Mouse (Mus musculus) lung, embryonic 14.5 days (tissue): ENCODE measurements at regions not wholly inside any gene's neighbourhood (a gene's known extent, or its start where the extent isn't known, plus 50 kb on each side); places are given as distances from the start of the nearest gene placed in this dataset.
A peak's percentile ranks its signal among the peaks of the same experiment; 100 is the strongest.
"Not testable (repeated sequence)": the region's sequence is repeated elsewhere in the genome, so short reads cannot be mapped to it uniquely, and the experiment has no call there.

Experiments
- ATAC-seq: fragments of 200-750 bp; cut with Nextera tagmentation; 2 replicates; pipeline ENCODE4 v1.8.0; 2017; ENCODE audit warnings: mild to moderate bottlenecking, moderate TSS enrichment, moderate library complexity; ENCODE audit not compliant: insufficient read depth
- DNase-seq: peaks from one replicate; pipeline ENCODE4 v3.0.0-alpha.2; 2015
- H3K27ac ChIP-seq: fragments of 300-500 bp; sonication (generic); 2 replicates; pipeline ENCODE4 v1.5.1; 2014; ENCODE audit warnings: low read depth, mild to moderate bottlenecking, moderate library complexity
- H3K27me3 ChIP-seq: fragments of 300-500 bp; sonication (generic); 2 replicates; pipeline ENCODE4 v1.6.1; 2014; ENCODE audit warnings: low read length, control low read depth; ENCODE audit not compliant: insufficient read depth
- H3K36me3 ChIP-seq: fragments of 300-500 bp; sonication (generic); 2 replicates; pipeline ENCODE4 v1.6.1; 2014; ENCODE audit warnings: control low read depth; ENCODE audit not compliant: insufficient read depth
- H3K4me1 ChIP-seq: fragments of 300-500 bp; sonication (generic); 2 replicates; pipeline ENCODE4 v1.6.1; 2014; ENCODE audit warnings: antibody characterized with exemption, control low read depth; ENCODE audit not compliant: insufficient read depth
- H3K4me2 ChIP-seq: fragments of 300-500 bp; sonication (generic); 2 replicates; pipeline ENCODE4 v1.6.1; 2014; ENCODE audit warnings: mild to moderate bottlenecking
- H3K4me3 ChIP-seq: fragments of 300-500 bp; sonication (generic); 2 replicates; pipeline ENCODE4 v1.5.1; 2014; ENCODE audit warnings: low read depth, low read length
- H3K9ac ChIP-seq: fragments of 300-500 bp; sonication (generic); 2 replicates; pipeline ENCODE4 v1.6.1; 2014
- H3K9me3 ChIP-seq: fragments of 300-500 bp; sonication (generic); 2 replicates; pipeline ENCODE4 v1.6.1; 2016; ENCODE audit warnings: low read depth, low read length, control low read depth
- CTCF ChIP-seq: IDR thresholded peaks from 2 replicates; pipeline ENCODE4 v1.5.1; 2016; ENCODE audit warnings: antibody characterized with exemption, low read depth
- WGBS: fragments of 180-500 bp; shearing (Covaris S2); extraction: QIAGEN DNeasy Blood & Tissue Kit; methylation state at CpG from one replicate; pipeline ENCODE4 v1.1.7; 2014; 5-methylcytosine and 5-hydroxymethylcytosine counted together

GRCm38 (mm10) chr13:12940911-12941310 is 64.3 kb downstream of the Prl2c2 start:
- H3K9ac ChIP-seq, DNase-seq, H3K4me3 ChIP-seq, H3K9me3 ChIP-seq, H3K36me3 ChIP-seq, ATAC-seq, H3K4me1 ChIP-seq, H3K27me3 ChIP-seq, H3K27ac ChIP-seq, H3K4me2 ChIP-seq: not testable (repeated sequence)

GRCm38 (mm10) chr13:12935103-12935502 is 70.1 kb downstream of the Prl2c2 start:
- peak; percentile 42 for TF ChIP-seq CTCF
- peak; percentile 35 for DNase-seq
- H3K9ac ChIP-seq, H3K4me3 ChIP-seq, H3K4me1 ChIP-seq, H3K27ac ChIP-seq, ATAC-seq, H3K36me3 ChIP-seq, H3K4me2 ChIP-seq, H3K27me3 ChIP-seq: not testable (repeated sequence)
- WGBS = 3% methylated on average over 1 of the region's 1 CpGs
- peaks cover 31% of the 10 kb centered on the region for H3K9me3 ChIP-seq

- H3K27ac ChIP-seq, H3K4me1 ChIP-seq, DNase-seq, H3K4me3 ChIP-seq, H3K27me3 ChIP-seq, H3K36me3 ChIP-seq, H3K9ac ChIP-seq, H3K4me2 ChIP-seq: not testable (repeated sequence)
- 0 out of 2 replicates have a peak, but pooled peaks have one; percentile 36 for TF ChIP-seq CTCF
- peaks cover 52% of the 10 kb centered on the region for H3K9me3 ChIP-seq
- WGBS = 83% methylated on average over 15 of the region's 15 CpGs
- ATAC-seq = peak; percentile 21; the same call in 1 of the 2 replicates
These were observed 73.1 kb downstream of the Prl2c2 start for GRCm38 (mm10) chr13:12931907-12932617.

GRCm38 (mm10) chr13:12930566-12930965 is 74.6 kb downstream of the Prl2c2 start:
- no peak overlapping the region for H3K9ac ChIP-seq
- ATAC-seq (no peak), DNase-seq (no peak)
- H3K36me3 ChIP-seq = no peaks in the 10 kb centered on the region
- H3K27ac ChIP-seq = no peak overlapping the region
- no peak overlapping the region for H3K4me2 ChIP-seq
- H3K4me3 ChIP-seq = no peak overlapping the region
- H3K4me1 ChIP-seq = no peaks in the 10 kb centered on the region
- peaks cover 67% of the 10 kb centered on the region for H3K9me3 ChIP-seq
- no peak for TF ChIP-seq CTCF
- no peaks in the 10 kb centered on the region for H3K27me3 ChIP-seq
- WGBS = 76% methylated on average over 5 of the region's 5 CpGs

DNA sequence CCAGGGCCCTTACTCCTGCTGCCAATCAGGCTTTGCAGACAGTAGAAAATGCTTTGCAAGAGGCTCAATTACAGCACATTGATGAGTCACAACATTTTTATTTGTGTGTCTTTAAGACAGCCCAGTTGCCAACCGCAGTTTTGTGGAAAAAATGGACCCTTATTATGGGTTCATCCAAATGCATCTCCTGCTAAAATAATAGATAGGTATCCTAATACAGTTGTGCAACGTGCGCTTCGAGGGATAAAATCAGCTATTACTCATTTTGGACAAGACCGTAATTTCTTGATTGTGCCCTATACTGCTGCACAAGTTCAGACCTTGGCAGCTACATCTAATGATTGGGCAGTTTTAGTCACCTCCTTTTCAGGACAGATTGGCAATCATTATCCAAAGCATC is 75.4 kb downstream of the Prl2c2 start:
- Histone ChIP-seq H3K36me3 (no peaks in the 10 kb centered on the region), H3K9me3 (peaks cover 69% of the 10 kb centered on the region), H3K9ac (no peak overlapping the region), H3K4me3 (no peak overlapping the region), H3K4me2 (no peak overlapping the region), H3K27ac (no peak overlapping the region), H3K4me1 (no peaks in the 10 kb centered on the region), H3K27me3 (no peaks in the 10 kb centered on the region)
- no peak for TF ChIP-seq CTCF
- DNase-seq = no peak
- ATAC-seq = no peak
- 87% methylated on average over 5 of the region's 5 CpGs for WGBS

DNA sequence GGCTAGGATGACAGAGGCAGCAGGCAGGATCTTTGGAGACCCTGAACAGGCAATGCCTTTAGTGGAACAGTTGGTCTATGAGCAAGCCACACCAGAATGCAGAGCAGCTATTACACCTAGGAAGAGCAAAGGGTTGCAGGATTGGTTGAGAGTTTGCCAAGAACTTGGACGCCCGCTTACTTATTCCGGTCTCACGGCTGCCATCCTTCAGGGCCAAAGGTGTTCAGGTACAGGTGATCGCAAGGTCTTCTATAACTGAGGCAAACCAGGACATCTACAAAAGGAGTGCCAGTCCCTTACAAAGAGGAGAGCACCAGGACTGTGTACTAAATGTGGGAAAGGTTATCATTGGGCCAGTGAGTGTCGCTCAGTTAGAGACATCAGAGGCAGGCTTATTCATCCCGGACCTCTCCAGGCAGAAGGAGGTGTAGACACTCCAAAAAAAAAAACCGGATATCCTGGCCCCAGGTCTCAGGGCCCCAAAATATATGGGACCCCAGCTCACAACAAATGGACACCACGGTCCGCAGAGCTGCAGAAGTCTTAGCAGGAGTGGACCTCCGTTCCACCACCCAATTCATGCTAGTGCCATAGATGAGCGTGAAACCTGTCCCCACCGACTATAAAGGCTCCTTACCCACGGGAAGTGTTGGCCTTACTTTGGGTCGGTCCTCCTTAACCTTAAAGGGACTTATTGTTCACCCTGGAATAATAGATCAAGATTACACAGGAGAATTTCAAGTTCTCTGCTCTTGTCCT is 77.4 kb downstream of the Prl2c2 start:
- Histone ChIP-seq H3K4me3 (no peak overlapping the region), H3K9ac (no peak overlapping the region), H3K9me3 (peaks cover 69% of the 10 kb centered on the region), H3K4me1 (no peaks in the 10 kb centered on the region), H3K27me3 (no peaks in the 10 kb centered on the region), H3K4me2 (no peak overlapping the region), H3K27ac (no peak overlapping the region), H3K36me3 (no peaks in the 10 kb centered on the region)
- no peak for ATAC-seq
- no peak for TF ChIP-seq CTCF
- no peak for DNase-seq
- 87% methylated on average over 15 of the region's 15 CpGs for WGBS

GRCm38 (mm10) chr13:12925604-12926003 is 79.6 kb downstream of the Prl2c2 start:
- DNase-seq = peak; percentile 16

More at GRCm38 (mm10) chr13:12925604-12926003, 79.6 kb downstream of the Prl2c2 start:
- no peak overlapping the region for H3K4me3 ChIP-seq
- H3K4me1 ChIP-seq = no peaks in the 10 kb centered on the region
- 87% methylated on average over 14 of the region's 14 CpGs for WGBS
- ATAC-seq = 0 out of 2 replicates have a peak, but pooled peaks have one; percentile 36
- no peak overlapping the region for H3K4me2 ChIP-seq
- no peaks in the 10 kb centered on the region for H3K36me3 ChIP-seq
- H3K27me3 ChIP-seq = no peaks in the 10 kb centered on the region
- no peak overlapping the region for H3K27ac ChIP-seq
- H3K9me3 ChIP-seq = peaks cover 56% of the 10 kb centered on the region
- H3K9ac ChIP-seq = no peak overlapping the region
- TF ChIP-seq CTCF = peak; percentile 27; the same call in 1 of the 2 replicates
